Mouse (Mus musculus) heart, postnatal 0 days (tissue): ENCODE results near the gene Echdc2.
A peak's percentile ranks its signal among the peaks of the same experiment; 100 is the strongest.
"Not testable (repeated sequence)": the region's sequence is repeated elsewhere in the genome, so short reads cannot be mapped to it uniquely, and the experiment has no call there.

ENCODE experiments used
- CTCF ChIP-seq: IDR thresholded peaks from 2 replicates; pipeline ENCODE4 v1.5.1; 2016; ENCODE audit warnings: antibody characterized with exemption, control low read depth, low read depth
- EP300 ChIP-seq: IDR thresholded peaks from 2 replicates; pipeline ENCODE4 v1.6.1; 2016; ENCODE audit warnings: antibody characterized with exemption, low read depth

DNA sequence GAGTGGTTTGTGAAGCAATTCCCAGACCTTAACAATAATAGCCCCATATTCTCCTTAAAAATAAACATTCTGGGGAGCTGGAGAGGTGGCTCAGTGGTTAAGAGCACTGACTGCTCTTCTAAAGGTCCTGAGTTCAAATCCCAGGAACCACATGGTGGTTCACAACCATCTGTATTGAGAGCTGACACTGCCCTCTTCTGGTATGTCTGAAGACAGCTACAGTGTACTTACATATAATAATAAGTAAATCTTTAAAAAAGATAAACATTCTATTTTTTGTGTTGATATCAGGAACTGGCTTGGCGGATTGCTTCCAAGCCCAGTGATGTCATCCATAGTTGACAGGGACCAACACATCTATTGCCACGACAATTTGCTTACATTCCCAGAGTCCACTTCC is 22.1 kb upstream of the Echdc2 start:
- peak; percentile 7; the same call in 1 of the 2 replicates for TF ChIP-seq CTCF
- TF ChIP-seq EP300 = not testable (repeated sequence)
